Mouse (Mus musculus): ENCODE measurements around the gene Srbd1. TPM values are rescaled to one million over a fixed set of nuclear protein-coding genes. Genes with fewer than 3 reads are reported as not detected.

The Srbd1 gene
- polyA plus RNA-seq, 1 experiment from 2014 or later: 11.4 TPM

DNA sequence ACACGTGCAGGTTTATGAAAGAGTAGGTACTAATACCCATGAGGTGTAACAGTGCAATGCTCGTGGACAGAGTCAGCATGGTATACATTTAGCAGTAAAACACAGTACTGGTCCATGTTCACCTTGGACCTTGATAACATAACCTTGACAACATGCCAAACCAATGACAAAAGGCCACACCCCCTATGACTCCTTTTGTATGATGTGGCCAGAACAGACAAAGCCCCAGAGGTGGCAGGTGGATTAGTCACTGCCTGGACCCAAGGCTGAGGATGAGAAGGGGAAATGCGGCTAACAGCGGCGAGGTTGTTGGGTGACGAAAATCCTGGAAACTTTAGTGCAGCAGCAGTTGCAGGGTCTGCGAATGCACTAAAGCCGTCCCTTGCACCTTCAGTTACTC, 170.4 kb downstream of the Srbd1 start:
- H3K27me3 ChIP-seq (ENCODE audit: control insufficient read depth, insufficient read depth, low read length): no peaks in the 10 kb centered on the region
- 91% methylated on average over 8 of the region's 8 CpGs for WGBS
- no peaks in the 10 kb centered on the region for H3K4me1 ChIP-seq (ENCODE audit: control insufficient read depth, insufficient read depth, low read length)
- DNase-seq (ENCODE audit: low spot score, missing footprints) (peak; percentile 14), ATAC-seq (ENCODE audit: low FRiP score) (no peak)
- H3K27ac ChIP-seq (ENCODE audit: low read depth, low read length): no peak overlapping the region
- H3K4me2 ChIP-seq: no peak overlapping the region
- H3K4me3 ChIP-seq (ENCODE audit: low read depth, low read length): no peak overlapping the region
- H3K9ac ChIP-seq (ENCODE audit: low read length): no peak overlapping the region
- H3K9me3 ChIP-seq (ENCODE audit: control insufficient read depth, low read length): no peaks in the 10 kb centered on the region
- no peaks in the 10 kb centered on the region for H3K36me3 ChIP-seq (ENCODE audit: control insufficient read depth, insufficient read depth, low read length)

DNA sequence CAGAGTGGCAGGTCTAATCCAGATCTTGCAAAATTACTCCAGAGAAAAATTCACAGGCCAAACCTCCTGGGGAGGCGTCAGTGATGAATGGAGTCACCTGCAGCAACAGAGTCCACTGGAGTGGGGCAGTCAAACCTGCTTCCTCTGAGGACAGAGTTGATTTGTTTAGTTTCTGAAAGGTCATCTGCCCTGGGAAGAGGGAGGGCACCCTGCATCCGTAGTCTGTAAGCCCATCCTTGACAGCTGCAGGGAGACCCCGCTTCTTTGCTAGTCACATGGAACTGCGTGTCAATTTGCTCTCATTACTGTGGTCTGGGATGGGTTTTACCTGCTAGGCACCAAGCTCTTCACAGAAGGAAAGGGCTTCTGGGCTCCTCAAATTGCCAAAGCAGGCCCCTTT, 173.9 kb downstream of the Srbd1 start:
- Histone ChIP-seq H3K4me3 (ENCODE audit: low read depth, low read length) (no peak overlapping the region), H3K9ac (ENCODE audit: low read length) (no peak overlapping the region), H3K4me2 (no peak overlapping the region), H3K4me1 (ENCODE audit: control insufficient read depth, insufficient read depth, low read length) (no peaks in the 10 kb centered on the region), H3K27me3 (ENCODE audit: control insufficient read depth, insufficient read depth, low read length) (no peaks in the 10 kb centered on the region), H3K9me3 (ENCODE audit: control insufficient read depth, low read length) (no peaks in the 10 kb centered on the region), H3K27ac (ENCODE audit: low read depth, low read length) (no peak overlapping the region), H3K36me3 (ENCODE audit: control insufficient read depth, insufficient read depth, low read length) (no peaks in the 10 kb centered on the region)
- 49% methylated on average over 4 of the region's 4 CpGs for WGBS
- ATAC-seq (ENCODE audit: low FRiP score): no peak
- DNase-seq (ENCODE audit: low spot score, missing footprints): peak; percentile 82

- Histone ChIP-seq H3K36me3 (ENCODE audit: control insufficient read depth, insufficient read depth, low read length) (no peaks in the 10 kb centered on the region), H3K27me3 (ENCODE audit: control insufficient read depth, insufficient read depth, low read length) (no peaks in the 10 kb centered on the region), H3K4me3 (ENCODE audit: low read depth, low read length) (no peak overlapping the region), H3K4me2 (no peak overlapping the region), H3K9me3 (ENCODE audit: control insufficient read depth, low read length) (no peaks in the 10 kb centered on the region), H3K4me1 (ENCODE audit: control insufficient read depth, insufficient read depth, low read length) (no peaks in the 10 kb centered on the region), H3K9ac (ENCODE audit: low read length) (no peak overlapping the region), H3K27ac (ENCODE audit: low read depth, low read length) (no peak overlapping the region)
- DNase-seq (ENCODE audit: low spot score, missing footprints) (no peak), ATAC-seq (ENCODE audit: low FRiP score) (no peak)
- 62% methylated on average over 6 of the region's 6 CpGs for WGBS
Measured at GRCm38 (mm10) chr17:85961653-85962052, 183.3 kb downstream of the Srbd1 start.

- Histone ChIP-seq H3K9me3 (ENCODE audit: control insufficient read depth, low read length) (no peaks in the 10 kb centered on the region), H3K27me3 (ENCODE audit: control insufficient read depth, insufficient read depth, low read length) (no peaks in the 10 kb centered on the region), H3K4me2 (no peak overlapping the region), H3K4me1 (ENCODE audit: control insufficient read depth, insufficient read depth, low read length) (peaks cover 3% of the 10 kb centered on the region; the same call in 1 of the 2 replicates), H3K27ac (ENCODE audit: low read depth, low read length) (no peak overlapping the region), H3K9ac (ENCODE audit: low read length) (no peak overlapping the region), H3K4me3 (ENCODE audit: low read depth, low read length) (no peak overlapping the region), H3K36me3 (ENCODE audit: control insufficient read depth, insufficient read depth, low read length) (no peaks in the 10 kb centered on the region)
- ATAC-seq (ENCODE audit: low FRiP score) (no peak), DNase-seq (ENCODE audit: low spot score, missing footprints) (peak; percentile 66)
- 60% methylated on average over 2 of the region's 2 CpGs for WGBS
Measured at GRCm38 (mm10) chr17:85951771-85952170, 193.2 kb downstream of the Srbd1 start.

- ATAC-seq (ENCODE audit: low FRiP score) (peak; percentile 70; the same call in 1 of the 2 replicates), DNase-seq (ENCODE audit: low spot score, missing footprints) (peak; percentile 84)
- peaks cover 3% of the 10 kb centered on the region; the same call in 1 of the 2 replicates for H3K4me1 ChIP-seq (ENCODE audit: control insufficient read depth, insufficient read depth, low read length)
- H3K27me3 ChIP-seq (ENCODE audit: control insufficient read depth, insufficient read depth, low read length): no peaks in the 10 kb centered on the region
- H3K4me3 ChIP-seq (ENCODE audit: low read depth, low read length): no peak overlapping the region
- no peaks in the 10 kb centered on the region for H3K36me3 ChIP-seq (ENCODE audit: control insufficient read depth, insufficient read depth, low read length)
- WGBS: 51% methylated on average over 14 of the region's 14 CpGs
- H3K9me3 ChIP-seq (ENCODE audit: control insufficient read depth, low read length): no peaks in the 10 kb centered on the region
- no peak overlapping the region for H3K27ac ChIP-seq (ENCODE audit: low read depth, low read length)
- H3K9ac ChIP-seq (ENCODE audit: low read length): no peak overlapping the region
- H3K4me2 ChIP-seq: no peak overlapping the region
Measured at GRCm38 (mm10) chr17:85949919-85950505, 195.0 kb downstream of the Srbd1 start.

GRCm38 (mm10) chr17:85948911-85949909, 195.8 kb downstream of the Srbd1 start:
- no peak overlapping the region for H3K9ac ChIP-seq (ENCODE audit: low read length)
- no peak overlapping the region for H3K4me2 ChIP-seq
- H3K27me3 ChIP-seq (ENCODE audit: control insufficient read depth, insufficient read depth, low read length): no peaks in the 10 kb centered on the region
- ATAC-seq (ENCODE audit: low FRiP score) (no peak), DNase-seq (ENCODE audit: low spot score, missing footprints) (peak; percentile 68)
- no peaks in the 10 kb centered on the region for H3K36me3 ChIP-seq (ENCODE audit: control insufficient read depth, insufficient read depth, low read length)
- WGBS: 85% methylated on average over 11 of the region's 11 CpGs
- peaks cover 3% of the 10 kb centered on the region; the same call in 1 of the 2 replicates for H3K4me1 ChIP-seq (ENCODE audit: control insufficient read depth, insufficient read depth, low read length)
- H3K4me3 ChIP-seq (ENCODE audit: low read depth, low read length): no peak overlapping the region
- H3K27ac ChIP-seq (ENCODE audit: low read depth, low read length): no peak overlapping the region
- H3K9me3 ChIP-seq (ENCODE audit: control insufficient read depth, low read length): no peaks in the 10 kb centered on the region

DNA sequence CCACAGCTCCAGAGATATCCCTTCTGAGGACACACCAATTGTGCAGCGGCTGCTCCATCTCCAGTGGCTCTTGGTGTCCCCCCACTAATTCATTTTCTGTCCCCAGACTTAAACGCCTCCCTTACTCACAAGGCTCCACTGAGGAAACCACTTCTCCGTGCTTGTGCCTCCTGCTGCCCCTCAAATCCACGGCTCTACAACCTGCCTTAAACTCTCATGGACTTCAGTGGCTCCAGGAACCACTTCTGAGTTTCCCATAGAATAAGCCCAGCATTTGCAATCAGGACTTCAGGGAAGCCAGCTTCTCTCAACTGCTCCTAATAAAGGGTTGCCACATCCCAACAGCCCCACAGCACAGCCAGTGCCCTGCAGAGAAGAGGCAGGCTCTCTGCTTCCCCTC, 200.2 kb downstream of the Srbd1 start:
- no peaks in the 10 kb centered on the region for H3K9me3 ChIP-seq (ENCODE audit: control insufficient read depth, low read length)
- no peak overlapping the region for H3K4me2 ChIP-seq
- H3K9ac ChIP-seq (ENCODE audit: low read length): no peak overlapping the region
- H3K27me3 ChIP-seq (ENCODE audit: control insufficient read depth, insufficient read depth, low read length): no peaks in the 10 kb centered on the region
- no peak overlapping the region for H3K4me3 ChIP-seq (ENCODE audit: low read depth, low read length)
- no peaks in the 10 kb centered on the region for H3K36me3 ChIP-seq (ENCODE audit: control insufficient read depth, insufficient read depth, low read length)
- WGBS: 83% methylated on average over 4 of the region's 4 CpGs
- ATAC-seq (ENCODE audit: low FRiP score) (no peak), DNase-seq (ENCODE audit: low spot score, missing footprints) (peak; percentile 77)
- H3K4me1 ChIP-seq (ENCODE audit: control insufficient read depth, insufficient read depth, low read length): no peaks in the 10 kb centered on the region; the same call in 1 of the 2 replicates
- H3K27ac ChIP-seq (ENCODE audit: low read depth, low read length): no peak overlapping the region

GRCm38 (mm10) chr17:85943994-85944640, 200.9 kb downstream of the Srbd1 start:
- peak; percentile 19 for DNase-seq (ENCODE audit: low spot score, missing footprints)
- WGBS: 83% methylated on average over 12 of the region's 12 CpGs
- Histone ChIP-seq H3K9ac (ENCODE audit: low read length) (no peak overlapping the region), H3K4me2 (no peak overlapping the region), H3K36me3 (ENCODE audit: control insufficient read depth, insufficient read depth, low read length) (no peaks in the 10 kb centered on the region), H3K4me3 (ENCODE audit: low read depth, low read length) (no peak overlapping the region), H3K27ac (ENCODE audit: low read depth, low read length) (no peak overlapping the region), H3K9me3 (ENCODE audit: control insufficient read depth, low read length) (no peaks in the 10 kb centered on the region), H3K4me1 (ENCODE audit: control insufficient read depth, insufficient read depth, low read length) (no peaks in the 10 kb centered on the region), H3K27me3 (ENCODE audit: control insufficient read depth, insufficient read depth, low read length) (no peaks in the 10 kb centered on the region)
- ATAC-seq (ENCODE audit: low FRiP score): no peak

Data from midbrain, embryonic 11.5 days (tissue).